Mouse (Mus musculus) hindbrain, embryonic 11.5 days (tissue): ENCODE data around the gene Sos2. TPM values are rescaled to one million over a fixed set of nuclear protein-coding genes. Genes with fewer than 3 reads are reported as not detected.

Experiments used
- ATAC-seq: fragments of 200-750 bp; cut with Nextera tagmentation; 2 replicates; pipeline ENCODE4 v1.8.0; 2017; ENCODE audit warnings: mild to moderate bottlenecking, moderate TSS enrichment, moderate library complexity; ENCODE audit not compliant: low FRiP score
- DNase-seq: peaks from one replicate; pipeline ENCODE4 v3.0.0-alpha.2; 2015; ENCODE audit warnings: low spot score
- H3K27ac ChIP-seq: fragments of 300-500 bp; sonication (generic); 2 replicates; pipeline ENCODE4 v1.5.1; 2014; ENCODE audit warnings: mild to moderate bottlenecking, low read depth, low read length
- H3K27me3 ChIP-seq: fragments of 300-500 bp; sonication (generic); 2 replicates; pipeline ENCODE4 v1.6.1; 2014; ENCODE audit warnings: mild to moderate bottlenecking, low read length, moderate library complexity, mixed read lengths; ENCODE audit not compliant: control insufficient read depth, insufficient read depth
- H3K36me3 ChIP-seq: fragments of 300-500 bp; sonication (generic); 2 replicates; pipeline ENCODE4 v1.6.1; 2014; ENCODE audit warnings: mild to moderate bottlenecking, low read length, moderate library complexity, mixed read lengths; ENCODE audit not compliant: control insufficient read depth, insufficient read depth
- H3K4me1 ChIP-seq: fragments of 300-500 bp; sonication (generic); replicated peaks from 2 replicates; pipeline ENCODE4 v1.6.1; 2014; ENCODE audit warnings: low read length, mixed read lengths; ENCODE audit not compliant: control insufficient read depth, insufficient read depth
- H3K4me2 ChIP-seq: fragments of 300-500 bp; sonication (generic); replicated peaks from 2 replicates; pipeline ENCODE4 v1.6.1; 2014; ENCODE audit warnings: mild to moderate bottlenecking, low read depth, low read length
- H3K4me3 ChIP-seq: fragments of 300-500 bp; sonication (generic); 2 replicates; pipeline ENCODE4 v1.5.1; 2014; ENCODE audit warnings: low read depth, low read length
- H3K9ac ChIP-seq: fragments of 300-500 bp; sonication (generic); 2 replicates; pipeline ENCODE4 v1.6.1; 2014; ENCODE audit warnings: low read depth, low read length
- H3K9me3 ChIP-seq: fragments of 300-500 bp; sonication (generic); 2 replicates; pipeline ENCODE4 v1.6.1; 2016; ENCODE audit warnings: low read length; ENCODE audit not compliant: control insufficient read depth
- WGBS: fragments of 180-500 bp; shearing (Covaris S2); extraction: QIAGEN DNeasy Blood & Tissue Kit; methylation state at CpG from one replicate; pipeline ENCODE4 v1.1.7; 2014; 5-methylcytosine and 5-hydroxymethylcytosine counted together
- polyA plus RNA-seq: library from polyadenylated mRNA; unstranded; fragments of >200 nt; fragmentation: Nextera tagmentation; extraction: Ambion mirVana; gene quantifications from 2 replicates; pipeline ENCODE4 v1.2.1, GENCODE M21; 2014

Gene Sos2
- polyA plus RNA-seq, 1 experiment from 2014 or later: 17.9 TPM

- ATAC-seq (peak; percentile 28), DNase-seq (no peak)
- 0 out of 2 replicates have a peak overlapping the region, but pooled peaks have one; percentile 25 for H3K27ac ChIP-seq
- H3K9ac ChIP-seq: peak overlapping the region; percentile 74
- peak overlapping the region; percentile 56 for H3K4me2 ChIP-seq
- no peaks in the 10 kb centered on the region for H3K4me1 ChIP-seq
- no peaks in the 10 kb centered on the region for H3K9me3 ChIP-seq
- WGBS: 46% methylated on average over 5 of the region's 5 CpGs
- peak overlapping the region; percentile 60 for H3K4me3 ChIP-seq
- H3K36me3 ChIP-seq: no peaks in the 10 kb centered on the region
- no peaks in the 10 kb centered on the region for H3K27me3 ChIP-seq
Measured at GRCm38 (mm10) chr12:69583270-69583629, 98.4 kb downstream of the Sos2 start.

- H3K36me3 ChIP-seq: no peaks in the 10 kb centered on the region
- DNase-seq (peak; percentile 93), ATAC-seq (peak; percentile 97)
- no peaks in the 10 kb centered on the region for H3K27me3 ChIP-seq
- H3K4me1 ChIP-seq: no peaks in the 10 kb centered on the region
- H3K9me3 ChIP-seq: no peaks in the 10 kb centered on the region
- H3K4me3 ChIP-seq: peak within 1 kb of the TSS; percentile 60
- H3K9ac ChIP-seq: peak within 1 kb of the TSS; percentile 74
- peak within 1 kb of the TSS; percentile 56 for H3K4me2 ChIP-seq
- WGBS: under 1% methylated on average over 56 of the region's 56 CpGs
- 0 out of 2 replicates have a peak within 1 kb of the TSS, but pooled peaks have one; percentile 25 for H3K27ac ChIP-seq
Measured at GRCm38 (mm10) chr12:69582613-69583269, 98.9 kb downstream of the Sos2 start, which contains the start of gene Vcpkmt. TSS of gene Vcpkmt (minus strand) at chr12:69583028.

- Histone ChIP-seq H3K4me3 (peak overlapping the region; percentile 60), H3K9ac (peak overlapping the region; percentile 74), H3K27me3 (no peaks in the 10 kb centered on the region), H3K27ac (no peak overlapping the region), H3K9me3 (no peaks in the 10 kb centered on the region), H3K4me2 (peak overlapping the region; percentile 56), H3K36me3 (no peaks in the 10 kb centered on the region), H3K4me1 (no peaks in the 10 kb centered on the region)
- DNase-seq: no peak
- ATAC-seq: no peak
- 38% methylated on average over 9 of the region's 9 CpGs for WGBS
Measured at GRCm38 (mm10) chr12:69582216-69582612, 99.4 kb downstream of the Sos2 start.

GRCm38 (mm10) chr12:69579623-69580022, 102.0 kb downstream of the Sos2 start:
- DNase-seq: no peak
- no peak overlapping the region for H3K4me2 ChIP-seq
- ATAC-seq: no peak

GRCm38 (mm10) chr12:69576120-69576627, 105.5 kb downstream of the Sos2 start:
- no peaks in the 10 kb centered on the region for H3K9me3 ChIP-seq
- no peaks in the 10 kb centered on the region for H3K36me3 ChIP-seq
- H3K4me1 ChIP-seq: no peaks in the 10 kb centered on the region
- H3K4me3 ChIP-seq: no peak overlapping the region
- no peak overlapping the region for H3K9ac ChIP-seq
- no peak overlapping the region for H3K4me2 ChIP-seq
- H3K27me3 ChIP-seq: no peaks in the 10 kb centered on the region
- H3K27ac ChIP-seq: no peak overlapping the region
- 91% methylated on average over 9 of the region's 9 CpGs for WGBS
- ATAC-seq (no peak), DNase-seq (no peak)

More at GRCm38 (mm10) chr12:69579623-69580022, 102.0 kb downstream of the Sos2 start:
- no peaks in the 10 kb centered on the region for H3K27me3 ChIP-seq
- no peaks in the 10 kb centered on the region for H3K9me3 ChIP-seq
- 94% methylated on average over 5 of the region's 5 CpGs for WGBS
- no peak overlapping the region for H3K27ac ChIP-seq
- H3K36me3 ChIP-seq: no peaks in the 10 kb centered on the region
- H3K4me3 ChIP-seq: no peak overlapping the region
- H3K4me1 ChIP-seq: no peaks in the 10 kb centered on the region
- H3K9ac ChIP-seq: no peak overlapping the region

GRCm38 (mm10) chr12:69573916-69574881, 107.5 kb downstream of the Sos2 start:
- H3K9me3 ChIP-seq: no peaks in the 10 kb centered on the region
- 31% methylated on average over 17 of the region's 17 CpGs for WGBS
- DNase-seq (peak; percentile 88), ATAC-seq (no peak)
- H3K4me1 ChIP-seq: no peaks in the 10 kb centered on the region
- no peaks in the 10 kb centered on the region for H3K27me3 ChIP-seq
- no peak overlapping the region for H3K4me2 ChIP-seq
- no peaks in the 10 kb centered on the region for H3K36me3 ChIP-seq
- H3K9ac ChIP-seq: no peak overlapping the region
- no peak overlapping the region for H3K4me3 ChIP-seq
- H3K27ac ChIP-seq: no peak overlapping the region

GRCm38 (mm10) chr12:69573271-69573670, 108.4 kb downstream of the Sos2 start:
- Histone ChIP-seq H3K4me2 (no peak overlapping the region), H3K27ac (no peak overlapping the region), H3K4me3 (no peak overlapping the region), H3K9ac (no peak overlapping the region), H3K9me3 (no peaks in the 10 kb centered on the region), H3K4me1 (no peaks in the 10 kb centered on the region), H3K27me3 (no peaks in the 10 kb centered on the region), H3K36me3 (no peaks in the 10 kb centered on the region)
- 93% methylated on average over 8 of the region's 8 CpGs for WGBS
- ATAC-seq (no peak), DNase-seq (no peak)

GRCm38 (mm10) chr12:69569926-69570325, 111.7 kb downstream of the Sos2 start:
- Histone ChIP-seq H3K27ac (no peak overlapping the region), H3K36me3 (no peaks in the 10 kb centered on the region), H3K27me3 (no peaks in the 10 kb centered on the region), H3K4me1 (no peaks in the 10 kb centered on the region), H3K4me3 (no peak overlapping the region), H3K9ac (no peak overlapping the region), H3K9me3 (no peaks in the 10 kb centered on the region), H3K4me2 (no peak overlapping the region)
- WGBS: 96% methylated on average over 3 of the region's 3 CpGs
- no peak for DNase-seq
- no peak for ATAC-seq
